Mouse (Mus musculus) stomach, embryonic 16.5 days (tissue): ENCODE data around the gene Megf8. TPM values are rescaled to one million over a fixed set of nuclear protein-coding genes. Genes with fewer than 3 reads are reported as not detected.

ENCODE experiments used
- ATAC-seq: fragments of 200-750 bp; cut with Nextera tagmentation; 2 replicates; pipeline ENCODE4 v1.8.0; 2017; ENCODE audit warnings: moderate number of reproducible peaks, moderate TSS enrichment; ENCODE audit not compliant: insufficient read depth, low FRiP score
- H3K27ac ChIP-seq: fragments of 300-500 bp; sonication (generic); 2 replicates; pipeline ENCODE4 v1.5.1; 2014; ENCODE audit warnings: low read length
- H3K27me3 ChIP-seq: fragments of 300-500 bp; sonication (generic); 2 replicates; pipeline ENCODE4 v1.6.1; 2014; ENCODE audit warnings: low read length, control low read depth, mixed read lengths; ENCODE audit not compliant: control insufficient read depth, insufficient read depth
- H3K36me3 ChIP-seq: fragments of 300-500 bp; sonication (generic); 2 replicates; pipeline ENCODE4 v1.6.1; 2014; ENCODE audit warnings: low read length; ENCODE audit not compliant: control insufficient read depth, insufficient read depth
- H3K4me1 ChIP-seq: fragments of 300-500 bp; sonication (generic); 2 replicates; pipeline ENCODE4 v1.6.1; 2014; ENCODE audit warnings: low read length, control low read depth, mixed read lengths; ENCODE audit not compliant: control insufficient read depth, insufficient read depth
- H3K4me2 ChIP-seq: fragments of 300-500 bp; sonication (generic); 2 replicates; pipeline ENCODE4 v1.6.1; 2014; ENCODE audit warnings: low read depth, low read length, mixed read lengths
- H3K4me3 ChIP-seq: fragments of 300-500 bp; sonication (generic); replicated peaks from 2 replicates; pipeline ENCODE4 v1.5.1; 2014; ENCODE audit warnings: mild to moderate bottlenecking, low read length
- H3K9ac ChIP-seq: fragments of 300-500 bp; sonication (generic); 2 replicates; pipeline ENCODE4 v1.6.1; 2014; ENCODE audit warnings: low read length
- H3K9me3 ChIP-seq: fragments of 300-500 bp; sonication (generic); replicated peaks from 2 replicates; pipeline ENCODE4 v1.6.1; 2016; ENCODE audit warnings: low read length, control low read depth; ENCODE audit not compliant: control insufficient read depth
- WGBS: fragments of 180-500 bp; shearing (Covaris S2); extraction: QIAGEN DNeasy Blood & Tissue Kit; methylation state at CpG from one replicate; pipeline ENCODE4 v1.1.7; 2014; 5-methylcytosine and 5-hydroxymethylcytosine counted together
- polyA plus RNA-seq: library from polyadenylated mRNA; unstranded; fragments of >200 nt; fragmentation: Nextera tagmentation; extraction: Ambion mirVana; gene quantifications from 2 replicates; pipeline ENCODE4 v1.2.1, GENCODE M21; 2015

The Megf8 gene
- polyA plus RNA-seq, 1 experiment from 2014 or later, result 10.7 TPM

DNA sequence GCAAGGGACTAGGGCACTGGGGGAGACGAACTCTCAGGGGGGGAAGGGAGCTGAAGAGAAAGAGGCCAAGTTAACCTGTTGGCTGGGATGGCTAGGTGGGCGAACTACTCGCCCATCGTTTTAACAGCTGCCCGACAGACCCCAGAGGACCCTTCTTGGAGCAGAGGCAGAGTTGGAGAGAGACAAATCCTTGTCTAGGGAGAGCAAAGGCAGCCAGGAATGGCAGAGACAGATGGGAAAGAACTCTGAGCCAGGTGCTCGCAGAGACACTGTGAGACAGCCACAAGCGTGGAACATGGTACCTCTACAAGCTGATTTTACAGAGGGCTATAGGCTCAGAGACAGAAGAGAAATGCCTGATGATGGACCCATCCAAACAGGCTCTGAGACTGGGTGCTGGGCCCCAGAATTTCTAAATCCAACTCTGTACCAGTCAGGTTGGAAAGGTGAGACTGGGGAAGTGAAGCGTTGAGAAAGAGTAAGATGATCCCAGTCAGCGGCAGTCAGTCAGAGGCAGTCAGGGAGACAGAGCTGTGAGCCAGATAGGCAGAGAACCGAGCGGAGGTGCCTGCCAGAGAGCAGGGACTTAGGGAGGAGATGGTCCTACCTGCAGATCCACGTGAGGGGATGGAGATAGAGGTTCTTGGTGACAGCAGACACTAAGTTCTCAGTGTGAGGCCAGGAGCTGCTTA lies 52.2 kb downstream of the Megf8 start, which contains the start of gene Cnfn:
Gene Cnfn (minus strand): TSS at position 667 of the 692 bp plus-strand sequence.
- WGBS, result 48% methylated on average over 12 of the region's 12 CpGs
- H3K9ac ChIP-seq, result no peak within 1 kb of the TSS
- no peaks in the 10 kb centered on the region for H3K9me3 ChIP-seq
- H3K27ac ChIP-seq, result peak within 1 kb of the TSS; percentile 14; the same call in 1 of the 2 replicates
- H3K4me1 ChIP-seq, result peaks cover 5% of the 10 kb centered on the region
- no peak for ATAC-seq
- no peaks in the 10 kb centered on the region for H3K36me3 ChIP-seq
- no peak within 1 kb of the TSS for H3K4me2 ChIP-seq
- peaks cover 34% of the 10 kb centered on the region for H3K27me3 ChIP-seq
- H3K4me3 ChIP-seq, result no peak within 1 kb of the TSS; the same call in 1 of the 2 replicates

DNA sequence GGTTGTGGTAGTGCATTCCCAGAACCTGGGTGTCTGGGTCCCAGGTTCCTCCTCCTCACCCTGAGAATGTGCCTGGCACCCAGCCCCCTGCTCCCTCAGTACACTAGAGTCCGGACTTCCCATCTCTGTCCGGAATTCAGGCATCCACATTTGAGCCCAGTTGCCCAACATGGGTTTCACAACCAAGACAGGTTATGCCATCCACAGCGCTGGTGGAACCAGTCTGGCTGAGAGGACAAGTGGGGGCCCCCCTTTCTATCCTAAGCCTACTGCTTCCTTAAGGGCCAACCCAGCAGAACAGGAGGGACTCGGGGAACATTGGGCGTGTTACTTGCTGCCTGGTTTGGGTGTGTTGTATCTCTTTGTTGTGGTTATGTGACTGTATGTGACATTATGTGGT lies 55.5 kb downstream of the Megf8 start:
- WGBS, result 83% methylated on average over 5 of the region's 5 CpGs
- Histone ChIP-seq H3K4me2 (no peak overlapping the region), H3K4me3 (no peak overlapping the region), H3K4me1 (peaks cover 6% of the 10 kb centered on the region; the same call in 1 of the 2 replicates), H3K27ac (peak overlapping the region; percentile 27), H3K36me3 (no peaks in the 10 kb centered on the region), H3K9me3 (no peaks in the 10 kb centered on the region), H3K27me3 (peaks cover 25% of the 10 kb centered on the region), H3K9ac (no peak overlapping the region)
- ATAC-seq, result no peak

DNA sequence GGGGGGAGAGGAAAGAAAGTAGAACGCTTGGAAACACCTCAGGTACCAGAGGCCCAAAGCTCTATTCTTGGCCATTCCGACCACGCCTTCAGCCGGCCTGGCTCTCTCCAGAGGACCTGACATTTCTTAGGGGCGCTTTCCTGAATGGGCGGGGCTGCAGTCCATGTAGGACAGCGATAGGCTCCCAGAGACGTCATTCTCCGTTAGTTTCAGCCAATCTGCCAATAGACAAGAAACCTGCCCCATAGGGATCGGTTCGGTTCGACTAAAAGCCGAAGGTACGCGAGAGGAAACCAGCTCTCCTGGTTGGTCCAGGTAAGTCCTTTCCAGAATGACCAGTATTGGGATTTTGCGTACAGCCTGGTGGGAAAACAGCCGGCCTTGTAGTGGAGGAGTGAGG lies 59.6 kb downstream of the Megf8 start:
- peak; percentile 70 for ATAC-seq
- Histone ChIP-seq H3K9me3 (no peaks in the 10 kb centered on the region), H3K36me3 (no peaks in the 10 kb centered on the region), H3K9ac (0 out of 2 replicates have a peak overlapping the region, but pooled peaks have one; percentile 55), H3K27me3 (no peaks in the 10 kb centered on the region), H3K4me2 (peak overlapping the region; percentile 52), H3K4me3 (peak overlapping the region; percentile 39), H3K4me1 (peaks cover 9% of the 10 kb centered on the region; the same call in 1 of the 2 replicates), H3K27ac (peak overlapping the region; percentile 30; the same call in 1 of the 2 replicates)
- 6% methylated on average over 17 of the region's 17 CpGs for WGBS

DNA sequence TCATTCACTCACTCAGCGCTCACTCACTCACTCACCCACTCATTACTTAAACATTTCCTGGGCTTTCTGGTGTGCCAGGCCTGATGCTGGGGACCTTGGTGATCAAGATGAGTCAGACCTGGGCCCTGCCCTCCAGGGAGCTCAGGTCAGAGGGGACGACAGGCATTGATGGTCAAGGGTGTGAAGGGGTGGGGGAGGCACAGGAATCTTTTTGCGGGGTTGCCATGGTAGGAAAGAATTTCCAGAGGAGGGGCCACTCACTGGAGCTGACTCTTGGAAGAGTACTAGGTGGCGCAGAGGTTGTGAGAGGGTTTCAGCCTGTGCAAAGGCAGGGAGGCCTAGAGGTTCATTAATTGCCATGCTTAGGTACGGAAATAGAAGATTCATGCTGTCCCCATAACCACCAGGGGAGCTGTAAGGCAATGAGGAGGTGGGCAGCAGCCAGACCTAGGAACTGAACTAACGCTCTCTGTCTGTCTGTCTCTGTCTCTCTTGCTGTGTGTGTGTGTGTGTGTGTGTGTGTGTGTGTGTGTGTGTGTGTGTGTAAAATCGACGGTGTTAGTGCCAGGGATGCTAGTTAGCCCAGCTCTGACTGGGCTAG lies 60.2 kb downstream of the Megf8 start:
- Histone ChIP-seq H3K9me3 (no peaks in the 10 kb centered on the region), H3K27ac (no peak overlapping the region), H3K9ac (no peak overlapping the region), H3K27me3 (no peaks in the 10 kb centered on the region), H3K4me2 (peak overlapping the region; percentile 52; the same call in 1 of the 2 replicates), H3K4me1 (peaks cover 9% of the 10 kb centered on the region; the same call in 1 of the 2 replicates), H3K36me3 (peaks cover 3% of the 10 kb centered on the region; the same call in 1 of the 2 replicates), H3K4me3 (peak overlapping the region; percentile 39; the same call in 1 of the 2 replicates)
- ATAC-seq, result 0 out of 2 replicates have a peak, but pooled peaks have one; percentile 14
- 44% methylated on average over 8 of the region's 8 CpGs for WGBS

DNA sequence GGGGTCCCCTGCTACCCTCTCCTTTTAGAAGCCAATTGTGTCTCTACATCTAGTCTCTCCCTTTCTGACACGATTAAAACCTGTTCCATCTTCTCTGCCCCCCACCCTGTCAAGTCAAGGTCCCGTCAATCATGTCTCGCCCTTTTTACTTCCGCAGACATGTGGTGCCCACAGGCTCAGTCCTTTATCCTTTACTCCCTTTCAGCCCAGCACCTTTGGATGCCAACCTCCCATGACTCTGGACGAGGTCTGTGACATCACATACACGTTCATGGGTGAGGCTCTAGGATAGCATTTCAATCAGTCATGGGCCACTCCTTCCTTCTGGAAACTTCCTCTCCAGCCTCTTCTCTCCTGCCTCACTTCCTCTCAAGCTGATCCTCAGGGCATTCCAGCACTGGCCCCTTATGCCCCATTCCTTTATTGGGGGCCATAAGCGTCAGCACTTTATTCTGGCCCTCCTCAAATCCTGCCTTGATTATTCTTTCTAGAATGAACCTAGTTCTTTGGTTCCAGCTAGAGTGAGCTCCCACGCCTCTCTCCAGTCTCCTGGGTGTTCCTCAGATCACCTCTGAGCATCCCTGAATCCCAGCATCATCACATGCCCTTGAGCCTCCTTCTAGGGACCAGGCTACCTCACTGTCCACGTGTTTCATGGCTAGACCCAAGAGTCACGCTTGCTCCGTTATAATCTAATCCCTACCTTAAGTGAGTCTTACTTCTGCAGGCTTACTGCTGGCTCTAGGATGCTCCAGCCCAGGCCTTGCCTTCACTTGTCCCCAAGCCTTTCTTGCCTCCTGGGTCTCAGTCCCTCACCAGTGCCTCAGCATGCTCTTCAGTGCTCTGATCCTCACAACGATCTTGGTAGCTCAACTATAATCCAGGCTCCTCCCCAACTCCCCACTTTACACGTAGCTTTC lies 61.5 kb downstream of the Megf8 start:
- no peak overlapping the region; the same call in 1 of the 2 replicates for H3K27ac ChIP-seq
- 79% methylated on average over 13 of the region's 13 CpGs for WGBS
- H3K9ac ChIP-seq, result no peak overlapping the region
- peaks cover 7% of the 10 kb centered on the region; the same call in 1 of the 2 replicates for H3K36me3 ChIP-seq
- H3K4me2 ChIP-seq, result no peak overlapping the region
- H3K4me3 ChIP-seq, result no peak overlapping the region
- H3K27me3 ChIP-seq, result no peaks in the 10 kb centered on the region
- ATAC-seq, result no peak
- no peaks in the 10 kb centered on the region for H3K9me3 ChIP-seq
- peaks cover 9% of the 10 kb centered on the region; the same call in 1 of the 2 replicates for H3K4me1 ChIP-seq

DNA sequence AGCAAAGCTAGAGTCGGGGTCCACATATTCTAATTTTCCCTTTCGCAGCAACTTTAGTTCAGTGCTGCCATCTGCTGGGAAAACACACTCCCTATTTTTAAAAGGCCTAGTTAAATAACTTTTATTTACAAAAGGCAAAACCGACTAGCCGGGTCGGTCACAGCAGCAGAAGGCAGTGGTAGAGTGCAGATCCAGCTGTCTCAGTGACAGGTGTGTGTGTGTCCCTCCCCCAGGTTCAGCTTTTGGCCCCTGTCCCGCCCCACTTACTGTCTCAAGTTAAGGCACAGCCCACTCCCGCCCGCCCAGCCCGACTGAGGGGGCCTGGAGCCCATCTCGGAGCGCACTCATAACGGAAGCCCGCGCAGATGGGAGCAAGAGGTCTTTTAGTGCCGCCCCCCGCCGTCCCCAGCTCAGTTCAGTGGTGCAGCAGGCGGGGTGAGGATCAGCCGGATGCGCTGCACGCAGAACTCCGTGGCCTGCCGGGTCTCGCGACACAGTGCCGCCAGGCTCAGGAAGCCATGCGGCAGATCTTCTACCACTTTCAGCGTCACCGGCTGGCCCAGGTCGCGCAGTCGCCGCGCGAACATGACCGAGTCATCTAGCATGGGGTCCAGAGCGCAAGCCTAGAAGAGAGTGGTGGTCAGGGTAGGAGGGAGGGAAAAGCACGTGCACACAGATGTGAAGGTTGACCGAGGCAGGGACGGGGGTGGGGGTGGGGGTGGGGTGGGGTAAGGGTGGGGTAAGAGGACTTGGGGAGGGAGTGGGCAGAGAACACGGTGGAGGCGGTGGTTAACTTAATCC lies 62.8 kb downstream of the Megf8 start:
- H3K9ac ChIP-seq, result peak overlapping the region; percentile 65

DNA sequence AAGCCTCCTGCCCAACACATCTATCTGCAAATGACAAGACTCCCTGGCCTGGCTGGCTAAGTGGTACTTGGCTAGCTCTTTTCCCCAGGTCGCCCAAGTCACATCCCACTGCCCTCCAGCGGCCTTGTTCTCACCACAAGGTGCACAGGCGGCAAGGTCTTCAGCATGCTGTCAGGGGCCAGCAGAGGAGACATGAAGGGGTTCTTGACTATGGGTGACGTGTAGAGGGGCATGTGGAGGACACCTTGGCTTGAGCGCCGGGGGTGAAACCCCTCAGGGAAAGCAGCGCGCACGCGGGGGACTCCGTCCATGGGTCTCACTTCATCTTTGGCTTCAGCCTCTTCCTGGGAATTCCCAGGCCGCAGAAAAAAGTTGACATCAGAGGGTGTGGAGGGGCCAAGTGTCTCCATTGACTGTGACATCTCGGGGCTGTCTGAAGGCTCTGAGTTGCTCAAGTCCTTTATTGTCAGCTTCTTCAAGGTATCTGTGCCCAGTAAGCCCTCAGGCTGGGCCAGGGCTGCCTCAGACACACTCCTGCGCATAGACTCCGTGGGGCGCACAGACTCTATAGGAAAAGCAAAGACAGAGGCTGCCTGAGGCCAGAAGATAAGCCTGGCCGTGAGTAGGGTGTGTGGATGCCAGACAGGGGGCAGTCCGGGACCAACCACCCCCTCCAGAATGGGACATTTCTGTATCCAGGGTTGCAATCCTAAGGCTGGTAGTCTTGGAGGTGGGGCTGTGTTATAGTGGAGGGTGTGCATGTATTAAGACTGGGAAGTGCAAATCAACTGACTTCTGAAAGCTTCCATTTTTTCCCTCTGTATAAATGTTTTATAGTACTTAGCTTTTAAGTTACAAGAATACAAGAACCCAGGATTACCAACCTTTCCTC lies 63.7 kb downstream of the Megf8 start:
- ATAC-seq, result no peak
- Histone ChIP-seq H3K4me3 (no peak overlapping the region), H3K9me3 (no peaks in the 10 kb centered on the region), H3K27ac (no peak overlapping the region), H3K4me1 (peaks cover 12% of the 10 kb centered on the region), H3K27me3 (no peaks in the 10 kb centered on the region), H3K36me3 (peaks cover 14% of the 10 kb centered on the region; the same call in 1 of the 2 replicates), H3K4me2 (peak overlapping the region; percentile 85), H3K9ac (peak overlapping the region; percentile 65; the same call in 1 of the 2 replicates)
- WGBS, result 64% methylated on average over 18 of the region's 18 CpGs

More for the DNA sequence above, 62.8 kb downstream of the Megf8 start:
- Histone ChIP-seq H3K36me3 (peaks cover 11% of the 10 kb centered on the region; the same call in 1 of the 2 replicates), H3K4me1 (peaks cover 9% of the 10 kb centered on the region; the same call in 1 of the 2 replicates), H3K27me3 (no peaks in the 10 kb centered on the region), H3K27ac (peak overlapping the region; percentile 4), H3K9me3 (no peaks in the 10 kb centered on the region), H3K4me2 (peak overlapping the region; percentile 85), H3K4me3 (peak overlapping the region; percentile 40)
- WGBS, result 2% methylated on average over 40 of the region's 42 CpGs
- peak; percentile 62; the same call in 1 of the 2 replicates for ATAC-seq
